Mouse (Mus musculus) lung, postnatal 0 days (tissue): Measurements from ENCODE around the gene Slc2a8. TPM values are rescaled to one million over a fixed set of nuclear protein-coding genes. Genes with fewer than 3 reads are reported as not detected.

ENCODE experiments used
- ATAC-seq: fragments of 200-750 bp; cut with Nextera tagmentation; 2 replicates; pipeline ENCODE4 v1.8.0; 2017; ENCODE audit warnings: moderate library complexity
- DNase-seq: peaks from one replicate; pipeline ENCODE4 v3.0.0-alpha.2; 2016; ENCODE audit warnings: low spot score
- H3K27ac ChIP-seq: fragments of 300-500 bp; sonication (generic); 2 replicates; pipeline ENCODE4 v1.5.1; 2014; ENCODE audit warnings: antibody characterized with exemption, mild to moderate bottlenecking, low read length, mixed read lengths
- H3K27me3 ChIP-seq: fragments of 300-500 bp; sonication (generic); replicated peaks from 2 replicates; pipeline ENCODE4 v1.6.1; 2014; ENCODE audit warnings: low read length, mixed read lengths; ENCODE audit not compliant: insufficient read depth
- H3K36me3 ChIP-seq: fragments of 300-500 bp; sonication (generic); 2 replicates; pipeline ENCODE4 v1.6.1; 2014; ENCODE audit warnings: low read length, mixed read lengths; ENCODE audit not compliant: insufficient read depth
- H3K4me1 ChIP-seq: fragments of 300-500 bp; sonication (generic); 2 replicates; pipeline ENCODE4 v1.6.1; 2014; ENCODE audit warnings: antibody characterized with exemption, low read depth, low read length, mixed read lengths; ENCODE audit not compliant: insufficient read depth
- H3K4me2 ChIP-seq: fragments of 300-500 bp; sonication (generic); replicated peaks from 2 replicates; pipeline ENCODE4 v1.6.1; 2014; ENCODE audit warnings: low read depth, mild to moderate bottlenecking, low read length, moderate library complexity, mixed read lengths
- H3K4me3 ChIP-seq: fragments of 300-500 bp; sonication (generic); 2 replicates; pipeline ENCODE4 v1.5.1; 2014; ENCODE audit warnings: low read depth, low read length
- H3K9ac ChIP-seq: fragments of 300-500 bp; sonication (generic); replicated peaks from 2 replicates; pipeline ENCODE4 v1.6.1; 2014; ENCODE audit warnings: low read depth, mild to moderate bottlenecking
- H3K9me3 ChIP-seq: fragments of 300-500 bp; sonication (generic); 2 replicates; pipeline ENCODE4 v1.6.1; 2016; ENCODE audit warnings: low read length, mixed read lengths
- CTCF ChIP-seq: IDR thresholded peaks from 2 replicates; pipeline ENCODE4 v1.5.1; 2016; ENCODE audit warnings: antibody characterized with exemption, mild to moderate bottlenecking
- EP300 ChIP-seq: IDR thresholded peaks from 2 replicates; pipeline ENCODE4 v1.6.1; 2016; ENCODE audit warnings: antibody characterized with exemption, mild to moderate bottlenecking, control low read depth
- WGBS: fragments of 180-500 bp; shearing (Covaris S2); extraction: QIAGEN DNeasy Blood & Tissue Kit; methylation state at CpG from one replicate; pipeline ENCODE4 v1.1.7; 2014; 5-methylcytosine and 5-hydroxymethylcytosine counted together
- polyA plus RNA-seq: library from polyadenylated mRNA; unstranded; fragments of >200 nt; fragmentation: Nextera tagmentation; extraction: Ambion mirVana; gene quantifications from 2 replicates; pipeline ENCODE4 v1.2.1, GENCODE M21; 2015

Slc2a8 gene
- polyA plus RNA-seq, 1 experiment from 2014 or later: 19.5 TPM

DNA sequence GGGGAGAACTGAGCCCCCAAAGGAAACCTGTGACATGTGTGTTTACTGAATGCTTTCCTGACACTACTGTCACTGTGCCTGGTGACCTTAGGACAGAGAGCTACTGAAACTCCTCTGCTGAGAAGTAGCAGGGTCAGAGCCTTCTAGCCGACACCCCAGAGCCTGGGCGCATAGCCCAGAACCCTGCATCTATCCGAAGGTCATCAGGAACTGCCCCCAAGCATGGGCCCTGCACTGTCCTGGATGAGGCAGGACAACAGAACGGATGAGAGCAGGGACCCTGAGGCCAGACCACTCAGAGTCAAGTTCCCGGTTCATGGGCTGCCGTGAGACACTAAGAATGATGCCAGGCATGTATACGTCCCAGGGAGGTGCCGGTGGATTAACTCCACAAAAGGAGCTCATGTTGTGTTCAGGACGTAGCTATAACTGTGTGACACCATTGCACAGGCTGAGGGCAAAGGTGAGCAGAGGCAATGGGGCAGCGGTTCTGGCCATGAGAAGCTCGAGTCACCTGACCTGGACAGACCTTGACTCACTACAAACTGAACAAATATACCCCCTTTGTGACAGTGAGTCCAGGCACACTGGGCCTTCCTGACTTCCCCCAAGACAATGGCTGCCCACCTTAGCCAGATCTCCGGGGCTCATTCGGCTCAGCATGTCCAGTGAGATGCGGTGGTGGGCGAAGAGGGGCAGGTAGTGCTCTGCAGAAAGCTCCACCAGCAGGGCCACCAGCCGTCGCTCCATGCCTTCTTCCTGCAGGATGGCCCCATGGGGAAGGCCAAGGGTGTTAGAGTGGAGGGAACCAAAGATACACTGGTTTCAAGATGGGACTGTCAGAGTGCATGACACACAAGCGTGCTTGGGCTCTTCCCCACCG is 52.7 kb downstream of the Slc2a8 start:
- H3K4me1 ChIP-seq: no peaks in the 10 kb centered on the region; the same call in 1 of the 2 replicates
- H3K9me3 ChIP-seq: no peaks in the 10 kb centered on the region
- H3K4me3 ChIP-seq: no peak overlapping the region
- H3K9ac ChIP-seq: no peak overlapping the region
- DNase-seq: no peak
- ATAC-seq: no peak
- WGBS: 78% methylated on average over 19 of the region's 19 CpGs
- TF ChIP-seq CTCF: no peak
- no peak for TF ChIP-seq EP300
- no peaks in the 10 kb centered on the region for H3K27me3 ChIP-seq
- H3K4me2 ChIP-seq: no peak overlapping the region
- 0 out of 2 replicates have a peak, but pooled peaks cover 5% of the 10 kb centered on the region for H3K36me3 ChIP-seq
- H3K27ac ChIP-seq: peak overlapping the region; percentile 76

DNA sequence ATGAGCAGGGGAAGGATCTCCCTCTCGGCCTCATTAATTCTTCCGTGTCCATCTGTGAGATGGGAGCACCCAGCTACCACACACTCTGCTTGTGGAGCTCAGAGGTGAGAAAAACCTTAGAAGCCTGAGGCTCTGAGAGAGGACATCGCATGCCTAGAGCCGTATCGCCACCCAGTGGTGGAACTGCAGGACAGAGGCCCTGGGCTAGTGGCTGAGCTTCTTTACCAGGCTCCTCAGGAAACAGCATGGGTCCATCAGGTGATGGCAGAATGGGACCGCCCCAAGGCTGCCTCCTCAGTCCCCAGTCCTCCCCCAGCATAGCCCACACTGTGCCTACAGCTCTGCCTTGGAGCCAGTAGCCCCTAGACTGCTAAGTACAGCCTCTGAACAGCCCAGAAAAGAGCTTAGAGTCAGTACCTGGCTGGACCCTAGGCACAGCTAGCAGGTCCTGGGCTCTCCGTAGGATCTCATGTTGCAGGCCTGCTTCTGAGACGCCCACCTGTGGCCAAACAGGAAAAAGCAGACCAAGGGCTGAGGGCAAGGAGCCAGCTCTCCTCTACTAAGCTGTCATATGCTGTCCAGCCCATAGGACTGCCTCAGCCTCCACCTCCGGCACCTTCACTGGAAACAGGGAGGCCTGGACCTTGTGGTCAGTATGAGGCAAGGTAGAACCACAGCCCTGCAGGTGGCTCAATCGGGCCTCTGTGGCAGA is 53.5 kb downstream of the Slc2a8 start:
- Histone ChIP-seq H3K4me3 (no peak overlapping the region), H3K36me3 (0 out of 2 replicates have a peak, but pooled peaks cover 10% of the 10 kb centered on the region), H3K4me1 (no peaks in the 10 kb centered on the region; the same call in 1 of the 2 replicates), H3K9ac (no peak overlapping the region), H3K27me3 (no peaks in the 10 kb centered on the region), H3K9me3 (no peaks in the 10 kb centered on the region), H3K4me2 (no peak overlapping the region), H3K27ac (peak overlapping the region; percentile 76)
- TF ChIP-seq CTCF (peak; percentile 92), EP300 (no peak)
- DNase-seq: peak; percentile 94
- WGBS: 26% methylated on average over 10 of the region's 10 CpGs
- ATAC-seq: peak; percentile 77

DNA sequence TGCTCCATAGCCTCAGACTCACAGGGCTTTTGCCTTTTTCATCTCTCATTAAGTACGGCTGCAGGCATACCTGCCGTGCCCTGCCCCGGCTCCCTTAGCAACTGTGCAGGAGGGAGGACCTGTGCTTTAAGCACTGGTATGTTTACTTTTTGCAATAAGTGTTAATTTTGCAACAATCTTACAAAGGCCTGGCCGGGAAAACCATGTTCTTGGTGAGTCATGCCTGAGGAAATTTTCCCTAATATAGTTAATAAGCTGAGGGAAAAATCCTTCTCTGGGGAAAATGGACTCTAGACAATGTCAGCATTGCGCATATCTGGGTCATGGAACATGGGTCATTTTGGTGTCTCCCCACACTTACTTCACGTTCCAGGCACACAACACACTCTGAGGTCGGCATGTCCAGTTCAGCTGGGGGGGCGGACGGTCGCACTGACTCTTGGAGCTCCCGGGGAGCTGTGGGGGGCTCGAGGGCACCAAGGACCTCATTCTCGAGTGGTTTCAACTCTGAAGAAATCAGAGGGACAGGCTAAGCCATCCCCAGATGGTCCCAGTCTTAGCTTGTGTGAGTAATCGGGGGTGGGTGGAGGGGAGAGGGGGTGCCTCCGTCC is 54.2 kb downstream of the Slc2a8 start:
- H3K4me2 ChIP-seq: no peak overlapping the region
- H3K4me3 ChIP-seq: no peak overlapping the region
- no peaks in the 10 kb centered on the region for H3K9me3 ChIP-seq
- H3K9ac ChIP-seq: no peak overlapping the region
- no peaks in the 10 kb centered on the region for H3K27me3 ChIP-seq
- H3K27ac ChIP-seq: peak overlapping the region; percentile 76
- WGBS: 40% methylated on average over 15 of the region's 15 CpGs
- 0 out of 2 replicates have a peak, but pooled peaks cover 17% of the 10 kb centered on the region for H3K36me3 ChIP-seq
- peak; percentile 97 for TF ChIP-seq EP300
- TF ChIP-seq CTCF: no peak
- ATAC-seq: peak; percentile 79
- no peaks in the 10 kb centered on the region; the same call in 1 of the 2 replicates for H3K4me1 ChIP-seq
- peak; percentile 95 for DNase-seq

DNA sequence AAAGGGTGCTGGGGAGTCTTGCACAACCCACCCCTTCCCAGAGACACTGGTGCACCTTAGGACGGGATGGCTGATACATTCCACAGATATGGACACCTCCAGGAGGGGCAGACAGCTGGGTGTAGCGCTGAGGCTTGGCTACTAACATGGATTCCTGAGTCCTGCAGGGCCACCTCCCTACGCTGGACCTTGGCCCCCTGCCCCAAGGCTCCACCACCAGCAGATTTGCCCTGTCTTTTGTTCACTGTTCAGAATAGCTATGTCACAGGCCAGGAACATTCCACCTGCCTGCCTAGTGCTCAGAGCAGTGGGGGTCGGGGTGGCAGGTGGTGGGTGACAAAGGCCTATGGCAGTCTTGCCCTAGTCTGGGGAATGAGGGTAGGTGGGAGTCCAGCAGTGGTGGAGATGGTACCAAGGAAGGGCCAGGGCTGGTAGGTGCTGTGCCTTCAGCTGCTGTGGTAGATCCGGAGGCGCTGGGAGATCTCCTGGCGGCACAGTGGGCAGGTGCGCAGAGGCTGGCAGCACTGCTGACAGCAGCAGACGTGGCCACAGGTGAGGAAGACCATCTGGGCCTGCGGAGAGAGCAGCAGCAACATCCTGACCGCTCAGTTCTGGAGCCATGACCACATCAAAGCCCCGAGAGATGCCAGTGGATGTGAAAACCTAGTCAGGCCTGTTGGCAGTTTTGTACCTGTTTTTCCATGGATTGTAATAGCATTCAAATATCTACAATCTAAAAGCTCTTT is 55.4 kb downstream of the Slc2a8 start:
- peaks cover 29% of the 10 kb centered on the region for H3K36me3 ChIP-seq
- H3K9ac ChIP-seq: no peak overlapping the region
- DNase-seq: no peak
- H3K4me3 ChIP-seq: no peak overlapping the region
- H3K27ac ChIP-seq: peak overlapping the region; percentile 76
- TF ChIP-seq EP300 (no peak), CTCF (no peak)
- 70% methylated on average over 12 of the region's 12 CpGs for WGBS
- ATAC-seq: no peak
- no peak overlapping the region for H3K4me2 ChIP-seq
- no peaks in the 10 kb centered on the region for H3K27me3 ChIP-seq
- no peaks in the 10 kb centered on the region for H3K9me3 ChIP-seq
- no peaks in the 10 kb centered on the region; the same call in 1 of the 2 replicates for H3K4me1 ChIP-seq

DNA sequence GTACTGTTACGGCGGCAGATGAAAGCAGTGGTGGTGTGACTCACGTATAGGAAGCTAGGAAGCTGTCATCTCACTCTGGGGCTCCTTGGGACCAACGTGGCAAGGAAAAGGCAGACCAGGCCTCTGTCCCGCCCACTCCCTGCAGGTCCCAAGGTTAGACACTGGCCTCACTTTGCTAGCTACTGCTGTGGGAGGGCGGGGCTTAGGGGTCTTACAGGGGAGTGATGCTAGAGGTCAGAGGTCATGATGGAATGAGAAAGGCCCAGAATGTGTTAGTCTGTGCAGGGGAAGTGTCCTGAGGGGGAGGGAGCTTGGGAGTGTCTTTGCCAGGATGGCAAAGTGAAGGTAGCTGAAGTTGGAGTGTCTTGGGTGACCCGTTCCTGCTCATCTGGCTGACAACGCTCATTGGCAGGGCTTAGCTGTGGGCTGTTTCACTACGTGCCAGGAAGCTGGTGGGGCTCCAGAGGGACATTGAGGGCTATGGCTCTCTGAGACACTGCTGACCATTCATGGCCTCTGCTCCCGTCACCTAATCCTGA is 57.5 kb downstream of the Slc2a8 start:
- DNase-seq: no peak
- TF ChIP-seq EP300: no peak
- TF ChIP-seq CTCF: no peak
- Histone ChIP-seq H3K4me2 (no peak overlapping the region), H3K36me3 (peaks cover 45% of the 10 kb centered on the region), H3K27me3 (no peaks in the 10 kb centered on the region), H3K9ac (no peak overlapping the region), H3K4me3 (no peak overlapping the region), H3K27ac (peak overlapping the region; percentile 57; the same call in 1 of the 2 replicates), H3K9me3 (no peaks in the 10 kb centered on the region), H3K4me1 (no peaks in the 10 kb centered on the region; the same call in 1 of the 2 replicates)
- 73% methylated on average over 10 of the region's 10 CpGs for WGBS
- ATAC-seq: no peak
